Mouse (Mus musculus): Measurements from ENCODE around the gene Defb10. TPM values are rescaled to one million over a fixed set of nuclear protein-coding genes. Genes with fewer than 3 reads are reported as not detected.
"Not testable (repeated sequence)": the region's sequence is repeated elsewhere in the genome, so short reads cannot be mapped to it uniquely, and the experiment has no call there.

Defb10 gene
- polyA plus RNA-seq (2015; fragmentation: Nextera tagmentation; extraction: Ambion mirVana) = not detected in 2 replicates

DNA sequence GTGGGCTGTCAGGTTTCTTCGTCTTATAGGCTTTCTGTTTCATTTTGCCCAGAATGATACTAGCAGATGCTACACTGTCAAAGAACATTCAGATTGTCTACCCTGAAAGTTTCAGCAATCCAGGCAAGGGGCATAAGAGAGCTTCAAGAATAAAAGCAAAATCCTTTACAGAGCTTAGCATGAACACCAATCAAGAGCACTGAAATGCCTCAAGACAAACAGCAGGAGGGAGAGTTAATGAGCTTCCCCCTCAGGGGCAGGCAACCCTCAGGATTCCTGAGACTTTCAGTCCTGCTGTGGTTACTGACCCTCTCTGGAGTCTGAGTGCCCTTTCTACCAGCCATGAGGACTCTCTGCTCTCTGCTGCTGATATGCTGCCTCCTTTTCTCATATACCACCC lies at the start of gene Defb10:
Gene Defb10, plus strand, starts transcription at position 316 of the 400 bp plus-strand sequence.
- H3K4me3 ChIP-seq (replicated peaks); H3K9me3 ChIP-seq (replicated peaks); DNase-seq; ATAC-seq (ENCODE audit: low read depth); H3K9ac ChIP-seq; H3K4me1 ChIP-seq (replicated peaks); H3K27me3 ChIP-seq; H3K36me3 ChIP-seq; H3K4me2 ChIP-seq; H3K27ac ChIP-seq: not testable (repeated sequence)
- 40% methylated on average over 1 of the region's 1 CpGs for WGBS (ENCODE audit: insufficient replicate concordance)

DNA sequence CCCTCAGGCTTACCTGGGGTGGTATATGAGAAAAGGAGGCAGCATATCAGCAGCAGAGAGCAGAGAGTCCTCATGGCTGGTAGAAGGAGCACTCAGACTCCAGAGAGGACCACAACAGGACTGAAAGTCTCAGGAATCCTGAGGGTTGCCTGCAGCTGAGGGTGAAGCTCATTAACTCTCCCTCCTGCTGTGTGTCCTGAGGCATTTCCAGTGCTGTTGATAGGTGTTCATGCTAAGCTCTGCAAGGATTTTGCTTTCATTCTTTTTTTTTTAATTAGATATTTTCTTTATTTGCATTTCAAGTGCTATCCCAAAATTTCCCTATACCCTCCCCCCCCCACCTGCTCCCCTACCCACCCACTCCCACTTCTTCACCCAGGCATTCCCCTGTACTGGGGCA lies 26.6 kb downstream of the Defb10 start, which contains the start of gene Defb9:
Gene Defb9, minus strand, starts transcription at position 101 of the 400 bp plus-strand sequence.
- H3K36me3 ChIP-seq; ATAC-seq (ENCODE audit: low read depth); DNase-seq; H3K27ac ChIP-seq; H3K4me2 ChIP-seq; H3K9ac ChIP-seq; H3K27me3 ChIP-seq; H3K4me3 ChIP-seq (replicated peaks); H3K4me1 ChIP-seq (replicated peaks); H3K9me3 ChIP-seq (replicated peaks): not testable (repeated sequence)

DNA sequence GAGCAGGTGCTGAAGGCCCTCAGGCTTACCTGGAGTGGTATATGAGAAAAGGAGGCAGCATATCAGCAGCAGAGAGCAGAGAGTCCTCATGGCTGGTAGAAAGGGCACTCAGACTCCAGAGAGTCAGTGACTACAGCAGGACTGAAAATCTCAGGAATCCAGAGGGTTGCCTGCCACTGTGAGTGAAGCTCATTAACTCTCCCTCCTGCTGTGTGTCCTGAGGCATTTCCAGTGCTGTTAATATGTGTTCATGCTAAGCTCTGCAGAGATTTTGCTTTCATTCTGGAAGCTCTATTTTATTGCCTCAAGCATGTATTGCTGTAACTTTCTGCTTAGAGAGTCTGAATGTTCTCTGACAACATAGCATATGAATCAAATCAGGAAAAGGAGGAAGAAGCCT lies 47.6 kb downstream of the Defb10 start, which contains the start of gene Defb11:
Gene Defb11, minus strand, starts transcription at position 123 of the 400 bp plus-strand sequence.
- DNase-seq; H3K27ac ChIP-seq; ATAC-seq (ENCODE audit: low read depth); H3K27me3 ChIP-seq; H3K36me3 ChIP-seq; H3K9me3 ChIP-seq (replicated peaks); H3K4me1 ChIP-seq (replicated peaks); H3K9ac ChIP-seq; H3K4me2 ChIP-seq; H3K4me3 ChIP-seq (replicated peaks): not testable (repeated sequence)

Other genes with a start within 250 kb of the Defb10 start
- not detected in 2 replicates for gene Defa26, start 240.7 kb upstream of the Defb10 start, polyA plus RNA-seq (2015; fragmentation: Nextera tagmentation; extraction: Ambion mirVana)
- gene Defa17, start 203.1 kb upstream of the Defb10 start, polyA plus RNA-seq (2015; fragmentation: Nextera tagmentation; extraction: Ambion mirVana) = not detected in 2 replicates
- not detected in 2 replicates for gene Defa34, start 193.1 kb upstream of the Defb10 start, polyA plus RNA-seq (2015; fragmentation: Nextera tagmentation; extraction: Ambion mirVana)
- not detected in 2 replicates for gene AY761184, start 155.3 kb upstream of the Defb10 start, polyA plus RNA-seq (2015; fragmentation: Nextera tagmentation; extraction: Ambion mirVana)
- gene Defa24, start 124.4 kb upstream of the Defb10 start, polyA plus RNA-seq (2015; fragmentation: Nextera tagmentation; extraction: Ambion mirVana) = not detected in 2 replicates
- gene Defb50, start 35.4 kb upstream of the Defb10 start, polyA plus RNA-seq (2015; fragmentation: Nextera tagmentation; extraction: Ambion mirVana) = not detected in 2 replicates
- gene Defb2, start 19.0 kb upstream of the Defb10 start, polyA plus RNA-seq (2015; fragmentation: Nextera tagmentation; extraction: Ambion mirVana) = not detected in 2 replicates
- not detected in 2 replicates for gene Defb9, start 26.5 kb downstream of the Defb10 start, polyA plus RNA-seq (2015; fragmentation: Nextera tagmentation; extraction: Ambion mirVana)
- gene Defb11, start 47.5 kb downstream of the Defb10 start, polyA plus RNA-seq (2015; fragmentation: Nextera tagmentation; extraction: Ambion mirVana) = not detected in 2 replicates
- gene Defb15, start 73.8 kb downstream of the Defb10 start, polyA plus RNA-seq (2015; fragmentation: Nextera tagmentation; extraction: Ambion mirVana) = not detected in 2 replicates
- gene Defb35, start 79.5 kb downstream of the Defb10 start, polyA plus RNA-seq (2015; fragmentation: Nextera tagmentation; extraction: Ambion mirVana) = not detected in 2 replicates
- gene Defb13, start 87.9 kb downstream of the Defb10 start, polyA plus RNA-seq (2015; fragmentation: Nextera tagmentation; extraction: Ambion mirVana) = not detected in 2 replicates
- gene Fam90a1a, start 99.8 kb downstream of the Defb10 start, polyA plus RNA-seq (2015; fragmentation: Nextera tagmentation; extraction: Ambion mirVana) = not detected in 2 replicates
- not detected in 2 replicates for gene Ccdc70, start 110.9 kb downstream of the Defb10 start, polyA plus RNA-seq (2015; fragmentation: Nextera tagmentation; extraction: Ambion mirVana)
- gene Atp7b, start 201.4 kb downstream of the Defb10 start, polyA plus RNA-seq (2015; fragmentation: Nextera tagmentation; extraction: Ambion mirVana) = 10.4 and 13.0 TPM in 2 replicates
- gene Alg11, start 201.8 kb downstream of the Defb10 start, polyA plus RNA-seq (2015; fragmentation: Nextera tagmentation; extraction: Ambion mirVana) = 9.9 and 13.1 TPM in 2 replicates

Data from liver, embryonic 13.5 days (tissue).